Mouse (Mus musculus): ENCODE measurements at regions not wholly inside any gene's neighbourhood (a gene's known extent, or its start where the extent isn't known, plus 50 kb on each side); places are given as distances from the start of the nearest gene placed in this dataset.

GRCm38 (mm10) chr13:107618796-107619429 is 425.3 kb upstream of the Smim15 start:
- no peak for TF ChIP-seq CTCF (IDR thresholded peaks at IDR 0.05; ENCODE audit: insufficient read depth, low read depth, low read length)
- TF ChIP-seq POLR2A (IDR thresholded peaks at IDR 0.05; ENCODE audit: insufficient read depth, low read depth, low read length) = no peak
